Mouse (Mus musculus) cerebellum, adult 2 months (tissue): ENCODE measurements around the gene Pla2r1.

ENCODE experiments used
- CTCF ChIP-seq: fragments of 200-500 bp; IDR thresholded peaks from 2 replicates; pipeline ENCODE4 v1.5.1; 2011; ENCODE audit warnings: low read depth, mild to moderate bottlenecking, control low read depth, low read length, moderate library complexity, borderline replicate concordance; ENCODE audit not compliant: insufficient read depth
- POLR2A ChIP-seq: fragments of 200-500 bp; IDR thresholded peaks from 2 replicates; pipeline ENCODE4 v1.6.1; 2011; ENCODE audit warnings: low read length, control low read depth, borderline replicate concordance; ENCODE audit not compliant: insufficient read depth

DNA sequence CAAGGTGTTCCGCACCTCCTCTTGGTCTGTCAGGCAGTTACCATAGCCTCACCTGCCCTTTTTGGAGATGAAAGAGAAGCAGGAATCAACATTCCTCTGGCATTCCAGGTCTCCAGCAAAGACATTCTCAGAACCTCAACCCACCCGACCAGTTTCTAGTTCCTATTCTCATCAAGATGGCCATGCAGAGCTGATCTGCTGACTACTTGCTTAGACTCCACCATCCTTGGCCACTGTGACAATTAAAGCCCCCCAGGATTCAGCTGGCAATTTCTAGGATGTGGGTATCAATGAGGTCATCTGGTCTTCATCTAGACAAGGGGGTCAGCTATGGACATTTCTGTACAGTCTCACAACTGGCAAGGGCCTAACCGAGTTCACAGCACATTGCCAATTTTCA, 20.1 kb downstream of the Pla2r1 start:
- no peak for TF ChIP-seq CTCF
- no peak for TF ChIP-seq POLR2A
